8 mouse cellular contexts compared by ENCODE assay signal in genomic region chr9:44234479-44235427, GRCm38 (mm10). TPM values are rescaled to one million over a fixed set of nuclear protein-coding genes. Genes with fewer than 3 reads are reported as not detected.
DNase-seq lines count a peak whose midpoint lies in the region; ATAC-seq and TF ChIP-seq lines count a peak whose summit lies in the region.

No protein-coding gene starts in this region.

- WGBS in forebrain, embryonic 16.5 days, result 26% methylated on average over 19 of the region's 19 CpGs
- WGBS in hindbrain, embryonic 16.5 days, result 29% methylated on average over 19 of the region's 19 CpGs
- WGBS in liver, embryonic 13.5 days (ENCODE audit: insufficient replicate concordance), result 11% methylated on average over 19 of the region's 19 CpGs

- no peaks in the 10 kb centered on the region for H3K27me3 ChIP-seq in forebrain, embryonic 16.5 days (replicated peaks; ENCODE audit: control insufficient read depth, insufficient read depth, low read length)
- no peaks in the 10 kb centered on the region for H3K27me3 ChIP-seq in hindbrain, embryonic 16.5 days (replicated peaks; ENCODE audit: control insufficient read depth, insufficient read depth, low read length)
- no peaks in the 10 kb centered on the region for H3K27me3 ChIP-seq in liver, embryonic 13.5 days
- no peaks in the 10 kb centered on the region for H3K27me3 ChIP-seq in myocyte (ENCODE audit: control insufficient read depth, insufficient read depth, insufficient read length)

- ATAC-seq in forebrain, embryonic 16.5 days, result no peak
- peak; percentile 31; the same call in 1 of the 2 replicates for ATAC-seq in hindbrain, embryonic 16.5 days
- peak; percentile 41 for ATAC-seq in liver, embryonic 13.5 days (ENCODE audit: low read depth)

- no peaks in the 10 kb centered on the region for H3K36me3 ChIP-seq in forebrain, embryonic 16.5 days (ENCODE audit: control insufficient read depth, insufficient read depth)
- no peaks in the 10 kb centered on the region for H3K36me3 ChIP-seq in hindbrain, embryonic 16.5 days (ENCODE audit: control insufficient read depth, insufficient read depth, low read length)
- H3K36me3 ChIP-seq in liver, embryonic 13.5 days, result no peaks in the 10 kb centered on the region
- H3K36me3 ChIP-seq in myocyte (ENCODE audit: control insufficient read depth, insufficient read depth), result no peaks in the 10 kb centered on the region

- no peak for TF ChIP-seq POLR2A in myocyte (IDR thresholded peaks at IDR 0.05; ENCODE audit: insufficient read length, low read depth)

- H3K9ac ChIP-seq in forebrain, embryonic 16.5 days (replicated peaks; ENCODE audit: low read depth, low read length), result peak overlapping the region; percentile 32
- H3K9ac ChIP-seq in hindbrain, embryonic 16.5 days (ENCODE audit: low read depth, low read length), result peak overlapping the region; percentile 97
- H3K9ac ChIP-seq in liver, embryonic 13.5 days, result peak overlapping the region; percentile 96

- peak; percentile 61 for DNase-seq in kidney, adult 18-20 months
- no peak for DNase-seq in kidney, adult 11 months
- peak; percentile 76 for DNase-seq in c-Kit-positive CD71-positive TER-119-positive erythroid progenitor cells, embryonic 14.5 days (ENCODE audit: low spot score)
- peak; percentile 72 for DNase-seq in liver, embryonic 13.5 days
- DNase-seq in thymus, adult 18-20 months, result peak; percentile 66 to 74

- peak overlapping the region; percentile 52 for H3K4me2 ChIP-seq in forebrain, embryonic 16.5 days (ENCODE audit: low read length)
- peak overlapping the region; percentile 52 for H3K4me2 ChIP-seq in hindbrain, embryonic 16.5 days (ENCODE audit: low read length)
- peak overlapping the region; percentile 94 for H3K4me2 ChIP-seq in liver, embryonic 13.5 days
- peak overlapping the region; percentile 61 for H3K4me2 ChIP-seq in myocyte (ENCODE audit: low read depth)

- H3K79me2 ChIP-seq in myocyte (ENCODE audit: control insufficient read depth, insufficient read depth), result peaks cover 32% of the 10 kb centered on the region

- H3K27ac ChIP-seq in forebrain, embryonic 16.5 days (ENCODE audit: low read length), result peak overlapping the region; percentile 28; the same call in 1 of the 2 replicates
- H3K27ac ChIP-seq in hindbrain, embryonic 16.5 days (ENCODE audit: low read depth, low read length), result peak overlapping the region; percentile 19
- H3K27ac ChIP-seq in liver, embryonic 13.5 days, result peak overlapping the region; percentile 89

- H3K9me3 ChIP-seq in forebrain, embryonic 16.5 days (ENCODE audit: control insufficient read depth, low read length), result no peaks in the 10 kb centered on the region
- no peaks in the 10 kb centered on the region for H3K9me3 ChIP-seq in hindbrain, embryonic 16.5 days (ENCODE audit: control insufficient read depth, low read length)
- H3K9me3 ChIP-seq in liver, embryonic 13.5 days (replicated peaks), result no peaks in the 10 kb centered on the region

- H3K4me1 ChIP-seq in forebrain, embryonic 16.5 days (replicated peaks; ENCODE audit: control insufficient read depth, insufficient read depth, low read length), result peaks cover 30% of the 10 kb centered on the region
- peaks cover 17% of the 10 kb centered on the region for H3K4me1 ChIP-seq in hindbrain, embryonic 16.5 days (ENCODE audit: control insufficient read depth, insufficient read depth, low read depth, low read length)
- peaks cover 48% of the 10 kb centered on the region for H3K4me1 ChIP-seq in liver, embryonic 13.5 days (replicated peaks)

- H3K4me3 ChIP-seq in forebrain, embryonic 16.5 days (replicated peaks; ENCODE audit: low read length), result peak overlapping the region; percentile 61
- peak overlapping the region; percentile 95 for H3K4me3 ChIP-seq in hindbrain, embryonic 16.5 days (ENCODE audit: low read length)
- H3K4me3 ChIP-seq in liver, embryonic 13.5 days (replicated peaks), result peak overlapping the region; percentile 91
- H3K4me3 ChIP-seq in myocyte, result peak overlapping the region; percentile 67

- no peak overlapping the region for H3ac ChIP-seq in myocyte (ENCODE audit: control insufficient read depth, insufficient read length)

TF ChIP-seq in myocyte, 11 proteins besides CTCF, POLR2A, EP300 and RAD21:
- TF ChIP-seq REST (IDR thresholded peaks at IDR 0.05; ENCODE audit: insufficient read depth, insufficient read length) (no peak), POLR2AphosphoS2 (IDR thresholded peaks at IDR 0.05; ENCODE audit: insufficient read length, low read depth) (no peak), E2F4 (IDR thresholded peaks at IDR 0.05; ENCODE audit: insufficient read depth) (no peak), MAX (IDR thresholded peaks at IDR 0.05; ENCODE audit: low read depth) (no peak), USF1 (IDR thresholded peaks at IDR 0.05; ENCODE audit: low read depth) (no peak), SRF (IDR thresholded peaks at IDR 0.05; ENCODE audit: control insufficient read depth, insufficient read length, low read depth) (no peak), MYOG (IDR thresholded peaks at IDR 0.05; ENCODE audit: control insufficient read depth in 1 of 3, insufficient read depth in 1 of 3, insufficient read length in 2 of 3, low read depth in 2 of 3) (no peak), MYOD1 (IDR thresholded peaks at IDR 0.05; ENCODE audit: control insufficient read depth in 1 of 3, insufficient read length in 2 of 3, low read depth in 2 of 3) (no peak), CEBPB (IDR thresholded peaks at IDR 0.05; ENCODE audit: insufficient read depth, poor library complexity, severe bottlenecking) (no peak), TCF3 (IDR thresholded peaks at IDR 0.05; ENCODE audit: insufficient read length, low read depth) (no peak), TCF12 (IDR thresholded peaks at IDR 0.05; ENCODE audit: insufficient read depth, poor library complexity, severe bottlenecking) (no peak)
TF ChIP-seq in myocyte: peak in this region for 0.

RNA-seq across cellular contexts. Expression of gene Cbl, which starts 0.9 kb away (rescaled TPM):
- polyA plus RNA-seq in forebrain, embryonic 16.5 days (2015; fragmentation: Nextera tagmentation; extraction: Ambion mirVana), result 26.3 and 27.1 TPM in 2 replicates
- 17.4 and 20.3 TPM in 2 replicates for polyA plus RNA-seq in hindbrain, embryonic 16.5 days (2015; fragmentation: Nextera tagmentation; extraction: Ambion mirVana)
- polyA plus RNA-seq in liver, embryonic 13.5 days (2015; fragmentation: Nextera tagmentation; extraction: Ambion mirVana), result 5.7 and 7.2 TPM in 2 replicates
- 4.5 TPM for polyA plus RNA-seq in myocyte (2012; fragmentation: generic; extraction: Trizol)

RNA-seq across cellular contexts. Expression of gene Ccdc153, which starts 5.7 kb away (rescaled TPM):
- 0.48 TPM in 1 of 2 replicates, not detected in the other for polyA plus RNA-seq in forebrain, embryonic 16.5 days (2015; fragmentation: Nextera tagmentation; extraction: Ambion mirVana)
- not detected in 2 replicates for polyA plus RNA-seq in hindbrain, embryonic 16.5 days (2015; fragmentation: Nextera tagmentation; extraction: Ambion mirVana)
- not detected in 2 replicates for polyA plus RNA-seq in liver, embryonic 13.5 days (2015; fragmentation: Nextera tagmentation; extraction: Ambion mirVana)
- polyA plus RNA-seq in myocyte (2012; fragmentation: generic; extraction: Trizol), result not detected

RNA-seq across cellular contexts. Expression of gene Pdzd3, which starts 16.5 kb away (rescaled TPM):
- polyA plus RNA-seq in forebrain, embryonic 16.5 days (2015; fragmentation: Nextera tagmentation; extraction: Ambion mirVana), result 0.53 and 0.73 TPM in 2 replicates
- 0.38 and 0.40 TPM in 2 replicates for polyA plus RNA-seq in hindbrain, embryonic 16.5 days (2015; fragmentation: Nextera tagmentation; extraction: Ambion mirVana)
- polyA plus RNA-seq in liver, embryonic 13.5 days (2015; fragmentation: Nextera tagmentation; extraction: Ambion mirVana), result 0.06 and 0.24 TPM in 2 replicates
- polyA plus RNA-seq in myocyte (2012; fragmentation: generic; extraction: Trizol), result 0.02 TPM

RNA-seq across cellular contexts. Expression of gene Nlrx1, which starts 33.6 kb away (rescaled TPM):
- 4.3 and 5.2 TPM in 2 replicates for polyA plus RNA-seq in forebrain, embryonic 16.5 days (2015; fragmentation: Nextera tagmentation; extraction: Ambion mirVana)
- polyA plus RNA-seq in hindbrain, embryonic 16.5 days (2015; fragmentation: Nextera tagmentation; extraction: Ambion mirVana), result 4.7 and 5.4 TPM in 2 replicates
- 3.2 and 3.8 TPM in 2 replicates for polyA plus RNA-seq in liver, embryonic 13.5 days (2015; fragmentation: Nextera tagmentation; extraction: Ambion mirVana)
- 7.2 TPM for polyA plus RNA-seq in myocyte (2012; fragmentation: generic; extraction: Trizol)

RNA-seq across cellular contexts. Expression of gene Abcg4, which starts 53.7 kb away (rescaled TPM):
- polyA plus RNA-seq in forebrain, embryonic 16.5 days (2015; fragmentation: Nextera tagmentation; extraction: Ambion mirVana), result 16.9 and 21.8 TPM in 2 replicates
- polyA plus RNA-seq in hindbrain, embryonic 16.5 days (2015; fragmentation: Nextera tagmentation; extraction: Ambion mirVana), result 33.7 and 36.2 TPM in 2 replicates
- 11.1 and 13.0 TPM in 2 replicates for polyA plus RNA-seq in liver, embryonic 13.5 days (2015; fragmentation: Nextera tagmentation; extraction: Ambion mirVana)
- 0.10 TPM for polyA plus RNA-seq in myocyte (2012; fragmentation: generic; extraction: Trizol)

Comparison
In these comparisons a context has a peak if more than half of its experiments do, and no peak if none do; other contexts are left out.
1. H3K27ac ChIP-seq: peak in every context shown above with its lines; median percentile 89 in liver, embryonic 13.5 days; 28 in forebrain, embryonic 16.5 days; 19 in hindbrain, embryonic 16.5 days.
2. H3K9ac ChIP-seq: peak in every context shown above with its lines; median percentile 97 in hindbrain, embryonic 16.5 days; 96 in liver, embryonic 13.5 days; 32 in forebrain, embryonic 16.5 days.